Mouse (Mus musculus) spleen, postnatal 4 days (tissue): ENCODE data around the gene Herc2.

Source experiments
- DNase-seq, 2 experiments: peaks; one replicate each; pipeline ENCODE4 v3.0.0; 2022; ENCODE audit warnings: low spot score in 2 of 2

Gene Herc2

DNA sequence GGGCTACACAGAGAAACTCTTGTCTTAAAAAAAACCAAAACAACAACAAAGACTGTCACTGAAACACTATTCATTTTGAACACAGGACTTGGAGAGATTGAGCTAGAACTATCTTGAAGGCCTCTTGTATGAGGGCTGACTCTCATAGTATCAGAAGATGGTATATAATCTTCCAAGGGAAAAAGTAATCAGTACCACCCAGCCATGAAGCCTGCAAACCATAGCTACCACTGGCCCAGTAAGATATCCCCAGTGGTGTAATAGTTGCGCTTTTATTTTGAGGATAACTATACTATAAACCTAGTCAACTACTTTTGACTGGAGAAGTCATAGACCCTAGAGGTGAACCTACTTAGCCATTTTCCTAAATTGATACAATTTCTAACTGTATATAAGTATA lies 16.6 kb downstream of the Herc2 start:
- no peak for DNase-seq

DNA sequence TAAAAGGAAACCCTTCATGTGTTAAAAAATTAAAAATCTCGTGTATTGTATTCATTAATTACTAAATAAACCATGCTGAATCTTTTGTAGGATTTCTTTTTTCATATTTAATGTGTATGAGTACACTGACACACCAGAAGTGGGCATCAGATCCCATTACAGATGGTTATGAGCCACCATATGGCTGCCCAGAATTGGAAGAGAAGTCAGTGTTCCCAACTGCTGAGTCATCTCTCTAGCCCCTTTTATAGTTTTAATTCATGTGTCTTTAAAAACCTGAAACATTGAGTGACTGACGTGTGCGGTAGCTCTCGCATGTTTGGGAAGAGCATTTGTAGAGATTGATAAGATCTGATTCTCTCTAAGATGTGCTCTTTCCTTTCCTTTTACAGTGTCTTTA lies 21.7 kb downstream of the Herc2 start:
- DNase-seq: no peak

DNA sequence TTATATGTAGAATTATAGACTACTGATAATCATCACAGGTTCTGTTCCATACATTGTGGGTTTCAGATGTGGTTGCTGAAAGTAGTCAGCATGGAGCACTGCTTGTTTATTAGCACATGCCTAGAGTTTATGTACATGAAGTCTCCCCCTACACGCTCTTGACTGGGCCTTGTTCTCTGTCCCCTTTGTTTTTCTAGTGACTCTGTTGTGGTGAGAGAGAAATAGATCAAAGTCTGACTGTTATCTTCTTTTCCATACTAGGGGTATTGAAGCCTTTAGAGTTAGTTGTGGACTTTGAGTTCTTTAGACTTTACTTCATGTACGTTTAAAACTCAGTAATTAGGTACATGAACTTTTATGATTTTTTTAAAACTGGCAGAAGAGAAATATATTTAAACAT lies 33.0 kb downstream of the Herc2 start:
- no peak for DNase-seq

DNA sequence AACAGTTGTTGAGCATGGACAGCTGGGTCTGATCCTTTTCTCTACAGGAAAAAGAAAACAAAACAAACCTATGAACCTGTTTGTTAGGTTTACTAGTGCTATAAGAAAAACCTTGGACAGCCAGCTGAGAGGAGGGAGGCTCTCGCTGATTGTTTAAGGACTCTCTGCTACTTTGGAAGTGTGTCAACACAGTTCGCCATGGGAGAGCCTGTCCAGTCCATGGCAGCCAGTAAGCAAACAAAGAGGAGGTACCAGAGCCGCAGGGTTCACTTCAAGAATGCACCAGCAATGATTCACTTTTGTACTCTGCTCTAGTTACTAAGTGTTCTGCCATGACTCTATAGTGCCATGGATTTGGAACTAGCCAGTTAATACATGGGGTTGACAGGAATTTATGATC lies 39.1 kb downstream of the Herc2 start:
- no peak for DNase-seq

DNA sequence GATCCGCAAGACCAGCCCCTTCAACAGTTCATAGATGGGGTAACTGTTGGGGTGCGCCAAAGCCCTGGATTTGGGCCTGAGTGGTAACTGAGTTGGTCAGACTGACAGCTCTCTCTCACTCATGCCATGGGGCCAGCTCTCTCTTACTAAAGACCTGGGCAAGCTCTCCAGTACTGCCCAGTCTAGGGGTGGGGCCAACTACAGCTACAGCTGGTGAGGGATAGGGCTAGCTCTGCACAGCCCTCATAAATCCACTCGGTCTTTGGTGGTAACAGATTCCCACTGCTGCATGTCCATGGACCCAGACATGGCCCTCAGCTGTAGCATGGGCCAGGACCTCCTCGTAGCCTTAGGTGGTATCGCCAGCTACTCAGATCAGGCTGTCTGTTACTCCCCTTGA lies 41.4 kb downstream of the Herc2 start:
- DNase-seq: no peak

DNA sequence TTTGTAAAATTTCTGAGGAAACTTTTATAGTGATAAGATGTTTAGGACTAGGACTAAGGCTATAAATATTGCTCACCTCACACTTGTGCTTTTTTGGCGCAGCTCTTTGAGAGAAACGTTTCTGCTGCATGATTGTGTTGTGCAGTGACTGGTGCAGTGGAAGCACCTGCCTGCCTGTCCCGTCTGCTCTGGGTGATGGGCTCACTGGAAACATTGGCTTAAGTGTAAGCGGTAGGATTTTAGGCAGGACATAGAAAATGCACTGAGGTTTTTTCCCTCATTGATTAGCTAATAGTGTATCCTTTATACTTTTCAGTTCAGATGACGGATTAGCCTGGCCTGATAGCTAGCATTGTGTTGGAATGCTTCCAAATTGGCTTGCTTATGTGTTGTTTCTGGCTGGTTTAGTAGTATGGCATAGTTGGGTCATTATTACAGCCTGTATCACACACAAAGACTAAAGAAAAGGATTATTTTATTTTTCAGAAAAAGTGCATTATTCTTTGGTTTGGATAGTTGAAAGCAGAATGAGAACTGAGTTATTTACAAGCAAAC lies 52.4 kb downstream of the Herc2 start:
- DNase-seq: no peak

DNA sequence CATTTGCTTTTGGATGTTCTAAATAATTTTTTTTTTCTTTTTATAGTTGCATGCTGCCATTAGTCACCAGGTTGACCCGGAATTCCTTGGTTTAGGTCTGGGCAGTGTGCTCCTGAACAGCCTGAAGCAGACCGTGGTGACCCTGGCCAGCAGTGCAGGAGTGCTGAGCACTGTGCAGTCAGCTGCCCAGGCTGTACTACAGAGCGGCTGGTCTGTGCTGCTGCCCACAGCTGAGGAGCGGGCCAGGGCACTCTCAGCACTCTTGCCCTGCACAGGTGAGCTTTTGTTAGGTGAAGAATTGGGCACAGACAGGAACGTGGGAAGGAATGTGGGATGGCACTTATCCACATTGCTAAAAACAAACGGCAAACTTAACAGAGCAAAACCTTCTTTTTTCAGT lies 63.0 kb downstream of the Herc2 start:
- no peak for DNase-seq

DNA sequence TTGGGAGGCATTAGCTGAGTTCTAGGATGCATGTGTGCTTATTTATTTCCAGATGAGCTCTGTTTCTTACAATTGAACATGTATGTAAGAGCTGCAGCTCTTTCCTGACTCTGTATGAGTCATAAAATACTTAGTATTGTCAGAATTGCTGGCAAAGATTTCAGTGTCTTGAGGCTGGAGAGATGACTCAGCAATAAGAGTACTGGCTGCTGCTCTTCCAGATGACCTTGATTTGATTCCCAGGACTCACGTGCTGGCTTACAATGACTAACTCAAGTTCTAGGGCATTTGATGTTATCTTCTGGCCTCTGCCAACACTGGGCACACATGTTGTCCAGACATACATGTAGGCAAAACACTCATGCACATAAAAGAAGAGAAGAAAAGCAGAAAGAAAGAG lies 64.2 kb downstream of the Herc2 start:
- no peak for DNase-seq

DNA sequence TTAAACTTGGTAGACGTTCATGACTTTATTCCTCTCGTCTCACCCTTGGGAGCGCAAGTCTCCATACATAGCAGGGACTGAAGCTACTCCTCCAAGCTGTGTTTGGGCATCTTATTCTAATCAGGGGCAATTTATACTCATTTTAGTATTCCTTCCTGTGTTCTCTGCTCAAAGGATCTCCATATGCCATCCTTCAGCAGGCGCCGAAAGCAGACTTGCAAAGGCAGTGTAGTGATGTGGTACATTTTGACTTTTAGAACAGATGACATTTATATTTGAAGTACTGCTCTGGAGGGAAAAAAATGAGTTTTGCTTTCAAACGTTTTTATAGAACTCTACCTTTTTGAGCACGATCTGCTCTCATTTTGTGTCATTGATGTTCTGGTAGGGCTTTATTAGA lies 71.0 kb downstream of the Herc2 start:
- DNase-seq: no peak

DNA sequence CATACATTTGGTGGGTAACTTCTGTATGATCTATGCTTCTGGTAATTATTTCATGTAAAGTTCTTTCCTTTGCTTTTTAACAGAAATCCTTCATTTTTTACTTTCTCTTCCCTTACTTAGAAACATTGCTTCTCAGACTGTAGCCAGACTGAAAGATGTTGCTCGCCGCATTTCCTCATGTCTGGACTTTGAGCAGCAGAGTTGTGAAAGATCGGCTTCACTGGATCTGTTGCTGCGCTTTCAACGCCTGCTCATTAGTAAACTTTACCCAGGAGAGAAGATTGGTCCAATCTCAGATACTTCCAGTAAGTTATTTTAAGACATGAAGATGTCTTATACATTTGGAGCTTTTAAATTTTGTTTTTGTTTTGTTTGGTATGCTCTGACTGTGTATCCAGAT lies 71.4 kb downstream of the Herc2 start:
- DNase-seq: no peak

DNA sequence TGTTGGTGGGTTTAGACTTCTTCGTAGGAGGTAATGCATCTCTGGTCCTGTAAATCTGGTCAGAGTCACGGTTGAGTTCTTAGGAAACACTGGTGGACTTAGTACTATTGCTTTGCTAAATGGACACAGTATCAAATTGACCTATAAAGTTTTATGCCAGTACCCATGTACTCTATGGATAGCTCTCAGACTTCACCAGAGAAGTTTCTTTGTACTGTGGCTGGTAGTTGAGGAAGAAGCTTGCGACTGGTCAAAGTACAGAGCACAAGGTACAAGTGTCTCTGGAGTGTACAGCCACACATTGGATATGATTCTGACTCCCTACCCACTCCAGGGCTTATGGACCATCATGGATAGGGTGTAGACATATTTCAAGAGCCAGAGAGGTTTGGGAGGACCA lies 78.1 kb downstream of the Herc2 start:
- no peak for DNase-seq

DNA sequence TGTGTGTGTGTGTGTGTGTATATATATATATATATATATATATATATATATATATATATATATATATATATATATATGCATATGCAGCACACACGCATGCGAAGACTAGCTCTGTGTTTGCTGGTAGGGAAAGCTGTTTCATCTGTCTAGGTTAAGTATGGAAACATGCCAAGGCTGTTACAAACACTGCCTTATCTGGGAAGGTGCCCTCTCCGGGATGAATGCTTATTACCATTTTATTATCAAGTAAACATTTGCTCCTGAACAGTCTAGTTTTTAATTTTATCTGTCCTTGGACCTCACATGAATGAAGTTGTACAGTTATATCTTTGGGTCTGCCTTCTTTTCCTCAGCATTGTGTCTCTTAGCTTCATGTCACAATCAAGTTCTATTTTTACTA lies 79.6 kb downstream of the Herc2 start:
- no peak for DNase-seq

DNA sequence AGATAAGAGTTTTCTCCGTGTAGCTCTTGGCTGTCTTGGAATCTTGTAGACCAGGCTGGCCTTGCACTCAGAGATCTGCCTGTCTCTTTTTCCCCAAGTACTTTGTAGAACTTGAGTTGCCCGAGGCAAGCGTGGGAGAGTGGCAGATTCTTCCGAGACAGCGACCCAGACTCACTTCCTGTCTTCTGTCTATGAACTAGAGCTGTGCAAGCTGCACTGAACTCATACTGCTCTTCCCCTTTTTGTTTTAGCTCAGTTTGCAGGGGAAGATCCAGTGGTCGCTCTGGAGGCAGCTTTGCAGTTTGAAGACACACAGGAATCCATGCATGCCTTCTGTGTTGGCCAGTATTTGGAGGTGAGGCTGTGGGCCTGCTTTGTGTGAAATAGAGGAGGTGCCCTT lies 81.6 kb downstream of the Herc2 start:
- no peak for DNase-seq

DNA sequence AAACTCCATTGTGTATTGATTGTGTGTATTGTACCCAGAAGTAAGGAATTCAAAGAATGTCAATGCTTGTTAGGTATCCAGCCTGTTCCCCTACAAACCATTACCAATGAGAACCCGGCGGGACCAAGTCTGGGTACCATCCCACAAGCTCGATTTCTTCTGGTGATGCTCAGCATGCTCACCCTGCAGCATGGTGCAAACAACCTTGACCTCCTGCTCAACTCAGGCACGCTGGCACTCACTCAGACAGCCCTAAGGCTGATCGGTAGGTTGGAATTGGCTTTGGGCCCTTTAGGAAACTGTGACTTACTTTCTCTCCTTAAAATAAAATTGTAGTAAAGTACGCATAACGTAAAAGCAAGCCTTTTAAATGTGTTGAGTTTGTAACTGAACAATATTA lies 88.7 kb downstream of the Herc2 start:
- DNase-seq: no peak

DNA sequence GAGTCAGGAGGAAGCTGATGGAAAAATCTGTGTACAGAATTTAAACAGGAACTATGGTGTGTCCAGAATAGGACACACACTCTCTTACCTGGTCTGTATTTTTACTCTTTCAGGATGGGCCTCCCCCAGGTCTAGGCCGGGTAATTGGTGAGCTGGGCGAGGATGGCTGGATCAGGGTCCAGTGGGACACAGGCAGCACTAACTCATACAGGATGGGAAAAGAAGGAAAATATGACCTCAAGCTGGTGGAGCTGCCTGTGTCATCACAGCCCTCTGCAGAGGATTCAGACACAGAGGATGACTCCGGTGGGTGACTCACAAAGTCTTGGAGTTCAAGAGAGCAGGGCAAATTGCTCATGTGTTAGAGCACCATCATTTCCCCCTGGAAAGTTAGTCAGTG lies 96.4 kb downstream of the Herc2 start:
- DNase-seq: no peak

DNA sequence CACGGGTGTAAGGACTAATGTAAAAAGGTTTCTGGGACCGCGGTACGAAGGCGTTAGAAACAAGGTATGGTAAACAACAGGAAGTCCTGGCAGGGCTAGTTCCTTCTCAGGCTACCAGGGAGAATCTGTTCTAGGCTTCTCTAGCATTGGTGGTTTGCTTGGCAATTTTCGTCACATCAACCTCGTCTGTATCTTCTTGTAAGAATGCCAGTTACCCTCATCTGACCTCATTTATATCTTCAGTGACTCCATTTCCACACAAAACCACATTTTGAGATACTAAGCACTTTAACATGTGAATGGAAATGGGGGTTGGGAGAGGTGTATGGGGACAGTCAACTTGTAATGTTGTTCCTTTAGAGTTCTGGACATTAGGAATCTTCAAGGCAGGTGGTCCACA lies 98.9 kb downstream of the Herc2 start:
- no peak for DNase-seq

DNA sequence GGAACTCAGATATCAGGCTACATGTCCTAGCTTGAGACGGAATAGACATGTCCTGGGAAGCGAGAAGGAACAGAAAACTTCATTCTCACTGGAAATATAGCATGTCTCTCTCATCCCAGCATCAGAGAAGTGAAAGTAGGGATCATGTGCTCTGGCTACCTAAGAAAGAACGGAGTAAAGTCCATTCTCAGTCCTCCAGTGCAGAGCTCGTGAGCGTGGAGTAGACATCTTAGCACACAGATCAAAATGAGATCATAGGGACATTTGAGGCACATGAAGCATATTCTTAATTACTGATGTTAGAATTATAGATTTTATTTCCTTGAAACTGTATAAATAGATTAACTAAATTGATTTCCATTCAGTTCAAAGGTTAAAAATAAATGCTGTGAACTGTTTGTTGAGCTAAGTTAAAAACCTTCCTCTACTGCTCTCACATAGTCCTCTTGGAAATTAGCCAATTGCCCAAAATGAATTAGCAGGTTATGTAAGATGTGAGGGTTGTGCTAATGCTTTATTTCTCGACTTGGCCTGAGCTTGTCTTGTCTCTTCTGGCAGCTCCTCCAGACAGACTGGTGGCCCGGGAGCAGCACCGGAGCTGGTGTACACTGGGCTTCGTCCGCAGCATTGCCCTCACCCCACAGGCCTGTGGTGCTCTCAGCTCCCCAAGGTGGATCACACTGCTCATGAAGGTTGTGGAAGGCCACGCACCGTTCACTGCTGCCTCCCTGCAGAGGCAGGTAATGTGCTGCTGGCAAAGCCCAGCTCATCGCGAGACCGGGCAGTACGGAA lies 102.1 kb downstream of the Herc2 start:
- DNase-seq: no peak

DNA sequence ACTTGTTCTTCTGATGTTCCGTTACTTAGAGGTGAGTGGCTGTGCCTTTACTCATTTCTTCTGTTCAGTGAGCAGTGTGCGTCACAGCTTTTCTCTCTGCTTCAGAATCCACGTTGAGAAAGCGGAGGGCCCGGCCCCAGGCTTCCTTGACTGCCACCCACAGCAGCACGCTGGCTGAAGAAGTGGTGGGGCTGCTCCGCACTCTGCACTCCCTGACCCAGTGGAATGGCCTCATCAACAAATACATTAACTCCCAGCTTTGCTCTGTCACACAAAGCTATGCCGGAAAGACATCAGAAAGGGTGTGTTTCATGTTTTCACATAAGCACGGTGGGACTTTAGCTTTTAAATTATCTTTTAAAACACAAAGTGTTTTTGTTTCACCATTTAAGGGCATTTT lies 103.2 kb downstream of the Herc2 start:
- DNase-seq: no peak

DNA sequence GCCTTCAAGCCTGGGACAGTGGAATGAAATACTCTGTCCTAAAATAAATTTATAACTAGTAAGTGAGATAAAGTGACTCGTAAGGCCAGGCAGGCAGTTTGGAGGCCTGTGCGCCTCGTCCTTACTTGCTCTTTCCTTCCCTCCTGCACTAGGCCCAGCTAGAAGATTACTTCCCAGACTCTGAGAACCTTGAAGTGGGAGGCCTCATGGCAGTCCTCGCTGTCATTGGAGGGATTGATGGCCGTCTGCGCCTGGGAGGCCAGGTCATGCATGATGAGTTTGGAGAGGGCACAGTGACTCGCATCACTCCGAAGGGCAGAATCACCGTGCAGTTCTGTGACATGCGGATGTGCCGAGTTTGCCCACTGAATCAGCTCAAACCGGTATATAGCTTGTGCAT lies 103.6 kb downstream of the Herc2 start:
- no peak for DNase-seq

DNA sequence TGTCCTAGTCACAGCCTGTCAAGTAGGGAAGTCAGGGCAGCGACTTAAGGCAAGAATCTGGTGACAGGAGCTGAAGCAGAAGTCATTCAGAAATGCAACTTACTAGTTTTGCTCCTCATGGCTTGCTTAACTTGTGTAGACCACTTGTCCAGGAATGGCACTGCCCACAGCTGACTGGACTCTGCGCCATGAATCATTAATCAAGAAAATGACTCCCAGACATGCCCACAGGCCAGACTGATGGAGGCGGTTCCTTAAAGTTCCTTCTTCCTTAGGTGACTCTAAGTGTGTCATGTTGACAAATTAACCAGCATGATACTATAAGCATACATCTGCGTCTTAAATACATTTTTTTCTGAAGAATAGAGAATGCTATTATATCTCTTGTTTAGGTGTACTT lies 113.3 kb downstream of the Herc2 start:
- no peak for DNase-seq

DNA sequence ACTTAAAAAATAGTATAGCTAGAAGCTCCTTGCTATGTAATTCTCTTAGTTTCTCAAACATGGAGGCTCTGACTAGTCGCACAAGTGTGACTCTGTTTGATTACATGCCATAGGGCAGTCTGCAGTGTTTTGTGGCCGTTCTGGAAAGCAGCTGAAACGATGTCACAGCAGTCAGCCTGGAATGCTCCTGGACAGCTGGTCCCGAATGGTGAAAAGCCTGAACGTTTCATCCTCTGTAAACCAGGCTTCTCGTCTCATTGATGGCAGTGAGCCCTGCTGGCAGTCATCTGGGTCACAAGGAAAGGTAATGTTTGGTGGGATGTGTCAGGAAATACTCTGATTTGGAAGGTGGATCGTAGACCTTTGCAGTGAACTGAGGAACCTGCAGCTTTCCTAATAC lies 118.7 kb downstream of the Herc2 start:
- no peak for DNase-seq

DNA sequence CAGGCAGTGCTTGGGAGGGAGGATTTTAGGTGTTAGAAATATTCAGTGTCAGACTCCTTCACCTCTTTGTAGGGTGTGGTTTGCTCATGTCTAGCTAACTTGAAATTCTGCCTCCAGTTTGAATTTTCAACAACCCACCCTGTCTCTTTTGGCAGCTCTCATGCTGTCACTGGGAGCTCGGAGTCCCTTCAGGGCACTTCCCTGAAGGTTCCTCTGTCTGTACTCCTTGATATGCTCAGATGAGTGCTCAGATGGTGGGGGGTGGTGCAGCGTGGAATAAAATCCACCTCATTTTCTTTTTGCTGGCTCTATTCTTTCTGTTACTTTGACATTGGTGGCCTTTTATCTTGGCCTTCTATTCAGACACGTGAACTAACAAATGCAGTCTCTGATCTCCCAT lies 127.4 kb downstream of the Herc2 start:
- no peak for DNase-seq

DNA sequence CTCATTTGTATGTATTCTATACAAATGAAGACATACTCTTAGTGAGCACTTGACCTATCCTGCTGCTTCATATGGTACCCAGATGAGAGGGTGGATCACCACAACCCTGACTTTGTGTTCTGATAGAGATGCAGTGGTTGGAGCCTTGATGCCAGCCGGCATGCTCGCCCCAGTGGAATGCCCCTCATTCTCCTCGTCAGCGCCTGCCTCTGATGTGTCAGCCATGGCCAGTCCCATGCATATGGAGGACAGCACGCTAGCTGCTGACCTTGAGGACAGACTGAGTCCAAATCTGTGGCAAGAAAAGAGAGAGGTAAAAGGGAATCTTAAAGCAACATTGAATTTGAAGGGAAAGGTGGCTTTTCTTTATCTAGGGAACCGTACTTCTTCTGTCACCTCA lies 141.0 kb downstream of the Herc2 start:
- no peak for DNase-seq

DNA sequence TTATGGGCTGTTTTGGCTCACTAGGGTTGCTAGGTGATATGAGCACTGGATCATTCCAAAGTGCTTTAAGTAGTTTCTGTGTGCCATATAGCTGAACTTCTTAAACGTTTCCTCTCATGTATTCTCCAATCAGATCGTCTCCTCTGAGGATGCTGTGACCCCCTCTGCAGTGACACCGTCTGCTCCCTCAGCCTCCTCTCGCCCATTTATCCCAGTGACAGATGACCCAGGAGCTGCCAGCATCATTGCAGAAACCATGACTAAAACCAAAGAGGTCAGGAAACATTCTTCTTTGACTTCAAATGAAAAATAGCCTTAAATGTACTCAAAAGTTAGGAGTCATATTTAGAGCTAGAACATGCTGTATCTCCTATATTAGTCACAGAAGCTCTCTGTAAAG lies 141.7 kb downstream of the Herc2 start:
- no peak for DNase-seq
